Mouse (Mus musculus) adrenal gland, adult 8-10 months (tissue): Measurements from ENCODE around the gene Amhr2. TPM values are rescaled to one million over a fixed set of nuclear protein-coding genes. Genes with fewer than 3 reads are reported as not detected.

Source experiments
- DNase-seq: peaks from one replicate; pipeline ENCODE4 v3.0.0; 2022
- total RNA-seq, 4 experiments: library from RNA; stranded (reverse); gene quantifications; 2 replicates each; pipeline ENCODE4 v1.2.4; 2022

The Amhr2 gene
- total RNA-seq, 4 experiments from 2014 or later: 1.1 to 1.9 (median 1.6) TPM

DNA sequence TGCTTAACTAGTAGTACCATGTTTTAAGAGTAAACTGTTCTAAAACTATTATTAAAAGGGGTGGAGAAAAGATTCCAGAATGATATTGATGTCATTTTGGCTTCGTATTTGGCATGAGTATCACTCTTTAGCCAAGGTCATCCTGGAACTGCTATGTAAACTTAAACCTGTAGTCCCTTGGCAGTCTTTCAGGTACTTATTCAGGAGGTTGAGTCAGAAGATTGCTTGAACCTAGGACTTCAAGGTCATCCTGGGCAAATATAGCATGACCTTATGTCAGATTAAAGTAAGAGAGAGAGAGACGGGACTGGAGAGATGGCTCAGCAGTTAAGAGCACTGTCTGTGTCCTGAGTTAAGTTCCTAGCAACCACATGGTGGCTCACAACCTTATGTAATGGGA lies 20.5 kb upstream of the Amhr2 start:
- no peak for DNase-seq

DNA sequence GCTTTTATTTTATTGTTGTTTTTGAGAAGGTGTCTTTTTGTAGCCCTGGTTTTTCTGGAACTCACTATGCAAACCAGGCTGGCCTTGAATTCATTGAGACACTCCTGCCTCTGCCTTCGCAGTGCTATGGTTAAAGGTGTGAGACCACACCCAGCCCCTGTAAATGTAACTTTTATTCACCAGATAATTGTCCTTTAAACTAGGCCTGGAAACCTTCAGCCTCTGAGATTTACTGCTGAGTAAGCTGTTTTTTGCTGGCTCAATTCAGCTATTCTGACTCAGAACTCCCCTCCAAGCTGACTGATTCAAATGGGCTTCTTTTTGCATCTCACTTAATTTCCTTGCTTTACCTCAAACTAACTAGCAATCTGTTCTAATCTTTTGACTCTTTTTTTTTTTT lies 18.2 kb upstream of the Amhr2 start:
- DNase-seq: no peak

- DNase-seq: no peak
Observed at GRCm38 (mm10) chr15:102432046-102432445, 13.1 kb upstream of the Amhr2 start.

DNA sequence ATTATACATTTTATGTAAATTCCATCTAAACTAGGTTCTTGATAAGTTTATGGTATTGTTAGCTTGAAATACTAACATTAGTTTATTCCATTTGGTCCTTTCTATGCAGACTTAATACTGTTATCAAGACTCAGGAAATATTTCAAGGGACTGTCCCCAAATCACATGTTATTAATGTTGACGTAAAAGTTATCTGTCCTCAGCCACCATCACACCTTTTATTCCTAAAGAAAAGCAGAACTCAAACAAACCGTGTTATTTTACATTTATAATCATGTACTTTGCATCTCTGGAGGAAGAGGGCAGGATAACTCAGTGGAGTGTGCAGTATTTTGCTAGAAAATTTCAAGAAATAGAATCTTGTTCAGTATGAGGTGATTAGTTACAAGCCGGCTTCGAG lies 12.0 kb upstream of the Amhr2 start:
- DNase-seq: no peak

DNA sequence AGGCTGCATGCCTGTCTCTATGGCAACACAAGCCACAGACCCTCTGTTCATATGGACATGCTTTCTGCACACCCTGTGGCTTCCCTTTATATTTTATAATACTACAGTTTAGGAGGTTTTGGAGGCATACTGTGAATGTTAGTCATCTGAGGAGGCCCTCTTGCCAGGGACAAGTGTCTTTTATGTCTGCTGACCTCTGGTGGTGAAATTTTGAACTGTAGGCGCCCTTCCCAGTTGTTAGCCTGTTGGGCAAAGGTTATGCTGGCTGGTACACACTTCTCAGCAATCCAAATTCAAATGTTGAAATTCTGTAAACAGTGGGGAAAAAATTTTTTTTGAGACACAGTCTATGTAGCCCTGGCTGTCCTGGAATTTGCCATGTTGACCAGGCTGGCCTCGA lies 2.7 kb upstream of the Amhr2 start:
- peak; percentile 77 for DNase-seq

DNA sequence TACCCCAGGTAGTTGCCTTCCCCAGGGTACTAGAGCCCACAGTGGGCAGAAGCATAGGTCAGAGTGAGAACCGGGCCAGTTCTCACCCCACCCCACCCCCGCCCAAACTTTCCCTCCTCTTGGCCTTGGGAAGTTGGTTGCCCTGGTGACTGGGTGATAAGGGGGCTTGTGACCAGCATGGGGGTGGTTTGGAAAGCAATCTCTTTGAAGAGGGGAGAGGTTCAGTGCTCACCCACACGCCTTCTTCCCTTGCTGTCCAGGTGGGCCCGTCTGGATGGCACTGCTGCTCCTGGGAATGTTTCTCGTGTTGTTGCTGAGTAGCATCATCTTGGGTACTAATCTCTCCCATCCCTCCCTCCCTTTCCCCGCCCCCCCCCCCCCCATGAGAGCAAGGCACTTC lies 1.3 kb downstream of the Amhr2 start:
- DNase-seq: no peak

DNA sequence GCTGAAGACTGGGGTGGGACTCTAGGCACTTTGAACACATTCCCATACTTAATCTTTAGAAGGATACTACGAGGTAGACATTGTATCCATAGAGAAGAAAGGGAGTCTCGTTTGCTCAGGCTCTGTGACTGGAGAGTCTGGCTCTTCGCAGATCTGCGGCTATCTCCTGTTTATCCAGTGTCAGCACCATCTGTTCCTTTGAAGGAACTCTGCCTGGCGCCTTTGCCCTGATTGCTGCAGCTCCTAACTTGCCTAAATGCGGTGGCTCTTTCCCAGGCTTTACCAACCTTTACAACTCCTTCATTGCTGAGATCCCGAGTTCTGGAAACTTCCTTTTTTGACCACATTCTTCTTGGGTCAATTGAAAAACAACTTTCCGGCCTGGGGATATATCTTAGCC lies 4.2 kb downstream of the Amhr2 start:
- DNase-seq: no peak

- peak; percentile 81 for DNase-seq
Observed at GRCm38 (mm10) chr15:102450928-102451327, 5.8 kb downstream of the Amhr2 start.

GRCm38 (mm10) chr15:102451666-102452430 lies 6.7 kb downstream of the Amhr2 start:
- no peak for DNase-seq

DNA sequence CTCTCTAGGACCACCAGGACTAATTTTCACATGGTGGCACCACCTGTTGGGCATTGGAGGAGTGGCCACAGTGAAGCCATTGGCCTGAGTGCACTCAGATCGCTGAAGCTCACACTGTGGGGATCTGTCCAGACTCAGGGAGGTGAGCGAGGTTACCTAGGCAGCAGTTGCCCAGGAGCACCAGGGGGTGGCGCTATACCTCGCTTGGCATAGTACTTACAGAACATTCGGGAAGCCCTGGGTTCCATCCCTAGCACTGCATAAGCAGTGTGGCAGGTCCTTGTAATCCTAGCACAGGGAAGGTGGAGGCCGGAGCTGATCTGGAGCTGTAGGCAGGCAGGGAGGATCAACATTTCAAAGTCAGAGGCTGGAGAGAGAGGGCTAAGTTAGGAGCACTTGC lies 10.8 kb downstream of the Amhr2 start:
- DNase-seq: no peak

GRCm38 (mm10) chr15:102458050-102458736 lies 13.0 kb downstream of the Amhr2 start:
- no peak for DNase-seq

DNA sequence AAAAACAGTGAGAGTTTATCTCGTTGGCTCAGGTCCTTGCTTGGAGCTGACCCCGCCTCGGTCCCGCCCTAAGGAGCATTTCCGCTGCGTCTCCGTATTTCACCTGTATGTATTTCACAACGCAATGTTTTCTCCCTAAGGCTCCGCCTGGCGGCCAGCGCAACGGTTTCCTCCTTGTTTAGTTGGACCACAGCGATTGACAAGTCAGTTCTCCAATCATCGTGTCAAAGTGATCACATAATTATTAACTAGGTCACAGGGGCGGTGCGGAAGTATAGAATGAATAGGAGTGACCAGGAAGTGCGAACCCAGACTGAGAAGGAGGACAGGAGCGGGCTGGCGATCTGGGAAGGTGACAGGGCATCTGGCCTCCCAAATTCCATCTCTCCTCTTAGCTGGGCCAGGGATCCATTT lies 13.7 kb downstream of the Amhr2 start, which contains the start of gene Prr13:
Gene Prr13 (plus strand): TSS at position 125 of the 414 bp plus-strand sequence.
- DNase-seq: peak; percentile 92

DNA sequence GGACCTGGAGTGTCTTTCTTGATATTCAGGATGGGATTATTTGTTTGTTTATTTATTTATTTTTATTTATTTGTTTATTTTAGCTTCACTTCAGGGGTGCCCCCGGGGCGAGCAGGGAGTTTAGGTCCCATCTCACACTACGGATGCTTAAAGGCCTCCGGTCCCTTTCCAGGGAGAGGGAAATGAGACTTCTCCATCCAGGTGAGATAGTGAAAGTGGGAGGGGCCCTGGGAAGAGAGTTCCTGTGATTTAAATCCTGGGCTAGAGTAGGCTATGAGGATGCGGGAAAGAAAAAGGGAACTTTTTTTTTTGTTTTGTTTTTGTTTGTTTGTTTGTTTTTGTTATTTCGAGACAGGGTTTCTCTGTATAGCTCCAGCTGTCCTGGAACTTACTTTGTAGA lies 14.2 kb downstream of the Amhr2 start:
- no peak for DNase-seq

- no peak for DNase-seq
Observed at GRCm38 (mm10) chr15:102459847-102460246, 14.7 kb downstream of the Amhr2 start.

DNA sequence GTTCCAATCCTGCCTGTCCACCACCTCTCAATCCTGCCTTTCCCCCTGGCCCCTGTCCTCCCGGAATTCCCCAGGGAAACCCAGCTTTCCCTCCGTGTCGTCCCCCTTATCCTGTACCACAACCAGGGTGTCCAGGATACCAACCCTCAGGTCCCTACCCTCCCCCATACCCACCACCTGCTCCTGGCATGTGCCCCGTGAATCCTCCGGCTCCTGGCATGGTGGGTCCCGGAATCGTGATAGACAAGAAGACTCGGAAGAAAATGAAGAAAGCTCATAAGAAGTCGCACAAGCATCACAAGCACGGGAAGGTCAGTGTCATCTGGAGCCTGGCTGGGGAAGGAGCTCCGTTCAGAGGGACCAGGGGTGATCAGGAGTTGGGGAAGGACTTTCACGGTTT lies 15.2 kb downstream of the Amhr2 start:
- DNase-seq: no peak

DNA sequence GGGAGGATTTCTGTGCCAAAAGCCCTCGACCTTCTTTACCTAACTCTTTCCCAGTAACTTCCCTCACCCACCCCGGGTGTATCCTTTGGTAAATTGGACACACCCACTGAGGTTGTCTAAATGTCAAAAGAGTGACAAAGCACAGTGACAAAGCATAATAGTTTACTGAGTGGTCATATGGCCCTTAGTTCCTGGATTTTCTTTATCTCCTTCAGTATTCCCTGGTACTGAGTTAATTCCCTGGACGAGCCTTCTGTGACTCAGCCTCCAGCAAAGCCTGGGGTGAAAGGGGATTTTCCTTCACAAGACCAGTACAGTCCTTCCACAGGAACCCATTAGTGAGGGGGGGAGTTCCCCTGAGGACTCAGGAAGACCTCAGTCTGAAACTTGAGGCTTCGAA lies 15.8 kb downstream of the Amhr2 start:
- no peak for DNase-seq

GRCm38 (mm10) chr15:102461430-102462075 lies 16.4 kb downstream of the Amhr2 start:
- DNase-seq: no peak

DNA sequence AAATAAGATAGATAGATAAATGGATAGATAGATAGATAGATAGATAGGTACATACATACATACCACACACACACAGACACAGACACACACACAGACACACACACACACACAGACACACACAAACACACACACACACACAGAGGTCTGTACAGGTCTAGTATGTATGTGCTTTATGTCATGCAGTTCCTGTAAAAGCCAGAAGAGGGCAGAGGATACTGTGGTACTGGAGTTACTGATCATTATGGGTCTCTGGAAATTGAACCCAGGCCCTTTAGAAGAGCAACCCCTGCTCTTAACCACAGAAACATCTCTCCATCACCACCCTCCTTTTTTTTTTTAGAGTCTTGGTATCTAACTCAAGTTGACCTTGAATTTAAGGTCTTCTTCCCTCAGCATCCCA lies 18.5 kb downstream of the Amhr2 start:
- DNase-seq: no peak

- no peak for DNase-seq
Observed at GRCm38 (mm10) chr15:102468675-102469370, 23.7 kb downstream of the Amhr2 start.

- DNase-seq: peak; percentile 96
Observed at GRCm38 (mm10) chr15:102470183-102470604, 25.0 kb downstream of the Amhr2 start, which contains the start of gene Pcbp2. Gene Pcbp2, plus strand, starts transcription at chr15:102470539.

- peak; percentile 76 for DNase-seq
Observed at GRCm38 (mm10) chr15:102470605-102471294, 25.6 kb downstream of the Amhr2 start.

- DNase-seq: no peak
Observed at GRCm38 (mm10) chr15:102471295-102471645, 26.1 kb downstream of the Amhr2 start.
